Comparison of ENCODE assay signal across 8 mouse cellular contexts in the genomic region with DNA sequence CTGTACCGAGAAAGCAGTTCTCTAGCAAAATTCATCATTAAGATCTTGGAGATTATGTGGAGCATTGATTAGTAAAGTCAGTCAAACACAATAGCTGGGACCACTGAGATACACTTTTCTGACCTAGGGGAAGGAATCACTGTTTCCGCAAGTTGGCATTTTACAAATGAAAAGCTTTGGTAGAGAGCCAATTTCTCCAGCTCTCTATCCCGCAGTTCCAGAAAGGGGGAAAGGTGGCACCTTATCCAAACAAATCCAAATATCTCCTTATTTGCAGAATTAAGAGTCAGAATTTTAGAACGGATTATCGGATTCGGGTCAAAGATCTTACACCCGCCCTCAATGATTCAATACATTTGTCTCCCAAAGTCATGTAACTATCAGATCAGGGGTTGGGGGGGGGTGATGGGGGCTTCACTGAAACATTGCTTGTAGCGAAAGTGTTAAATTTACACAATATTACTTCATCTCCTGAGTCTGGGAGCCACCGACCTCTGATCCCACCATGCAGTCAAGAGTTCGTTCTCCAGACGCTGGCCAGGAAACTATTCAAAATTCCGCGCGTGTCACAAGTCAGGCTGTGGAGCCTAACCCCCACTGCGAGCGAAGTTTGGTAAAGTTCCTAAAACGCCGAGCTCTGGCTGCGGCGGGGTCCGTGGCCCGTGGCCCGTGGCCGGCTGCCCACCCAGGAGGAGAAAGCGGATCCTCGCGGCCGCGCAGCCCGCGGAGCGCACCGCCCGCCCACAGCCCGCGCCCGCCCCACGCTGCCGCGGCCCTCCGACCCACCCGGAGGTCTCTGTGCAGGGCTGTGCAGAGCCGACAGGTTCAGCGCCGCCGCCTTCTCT. TPM values are rescaled to one million over a fixed set of nuclear protein-coding genes. Genes with fewer than 3 reads are reported as not detected.
DNase-seq lines count a peak whose midpoint lies in the region; ATAC-seq and TF ChIP-seq lines count a peak whose summit lies in the region.

No protein-coding gene starts in this region.

- 8% methylated on average over 31 of the region's 46 CpGs for WGBS in lung, adult 2 months
- 5% methylated on average over 45 of the region's 46 CpGs for WGBS in embryonic facial prominence, embryonic 13.5 days
- WGBS in limb, embryonic 11.5 days = 5% methylated on average over 44 of the region's 46 CpGs

- no peak overlapping the region for H3K27ac ChIP-seq in embryonic facial prominence, embryonic 13.5 days
- no peak overlapping the region for H3K27ac ChIP-seq in limb, embryonic 11.5 days (replicated peaks; ENCODE audit: low read depth, low read length)

- no peaks in the 10 kb centered on the region; the same call in 1 of the 2 replicates for H3K4me1 ChIP-seq in lung, adult 2 months (ENCODE audit: control insufficient read depth, insufficient read depth, low read length)
- H3K4me1 ChIP-seq in embryonic facial prominence, embryonic 13.5 days = peaks cover 12% of the 10 kb centered on the region
- no peaks in the 10 kb centered on the region for H3K4me1 ChIP-seq in limb, embryonic 11.5 days (ENCODE audit: control insufficient read depth, insufficient read depth, low read length)

- H3K36me3 ChIP-seq in embryonic facial prominence, embryonic 13.5 days = no peaks in the 10 kb centered on the region
- H3K36me3 ChIP-seq in limb, embryonic 11.5 days (ENCODE audit: control insufficient read depth, insufficient read depth, low read length) = no peaks in the 10 kb centered on the region
- H3K36me3 ChIP-seq in myocyte (ENCODE audit: control insufficient read depth, insufficient read depth) = no peaks in the 10 kb centered on the region

- peak overlapping the region; percentile 81 for H3K9ac ChIP-seq in embryonic facial prominence, embryonic 13.5 days
- H3K9ac ChIP-seq in limb, embryonic 11.5 days (ENCODE audit: low read length) = peak overlapping the region; percentile 72

- no peaks in the 10 kb centered on the region for H3K9me3 ChIP-seq in embryonic facial prominence, embryonic 13.5 days
- H3K9me3 ChIP-seq in limb, embryonic 11.5 days (ENCODE audit: control insufficient read depth, low read length) = no peaks in the 10 kb centered on the region

- H3ac ChIP-seq in myocyte (ENCODE audit: control insufficient read depth, insufficient read length) = peak overlapping the region; percentile 61

- ATAC-seq in embryonic facial prominence, embryonic 13.5 days (ENCODE audit: insufficient number of reproducible peaks, insufficient read depth, low FRiP score, low TSS enrichment, low read depth) = peak; percentile 28; the same call in 1 of the 2 replicates
- peak; percentile 5 for ATAC-seq in limb, embryonic 11.5 days (ENCODE audit: insufficient number of reproducible peaks, low FRiP score, low TSS enrichment, low read depth)
- ATAC-seq in activated CD4-positive, CD25-positive, alpha-beta regulatory T cell, adult 4 months = no peak
- ATAC-seq in inflammation-experienced regulatory T-cells, adult 6 months = no peak

- H3K4me2 ChIP-seq in embryonic facial prominence, embryonic 13.5 days = peak overlapping the region; percentile 92
- H3K4me2 ChIP-seq in limb, embryonic 11.5 days (ENCODE audit: low read depth, severe bottlenecking) = peak overlapping the region; percentile 82
- H3K4me2 ChIP-seq in myocyte (ENCODE audit: low read depth) = peak overlapping the region; percentile 64

- TF ChIP-seq CTCF in lung, adult 2 months (IDR thresholded peaks at IDR 0.05; ENCODE audit: insufficient read depth, low read length) = no peak

- H3K27me3 ChIP-seq in embryonic facial prominence, embryonic 13.5 days = peaks cover 33% of the 10 kb centered on the region
- H3K27me3 ChIP-seq in limb, embryonic 11.5 days (ENCODE audit: control insufficient read depth, insufficient read depth, low read length) = peaks cover 14% of the 10 kb centered on the region
- H3K27me3 ChIP-seq in myocyte (ENCODE audit: control insufficient read depth, insufficient read depth, insufficient read length) = no peaks in the 10 kb centered on the region

- H3K79me2 ChIP-seq in myocyte (ENCODE audit: control insufficient read depth, insufficient read depth) = no peaks in the 10 kb centered on the region

- no peak for DNase-seq in lung, adult 2 months
- no peak for DNase-seq in lung, postnatal 25 days (ENCODE audit: low spot score)
- DNase-seq in limb, embryonic 11.5 days (ENCODE audit: low spot score) = no peak
- no peak for DNase-seq in layer of hippocampus, postnatal 36 days

- peak overlapping the region; percentile 68 for H3K4me3 ChIP-seq in lung, adult 2 months (replicated peaks; ENCODE audit: extremely low read depth, low read depth, low read length)
- H3K4me3 ChIP-seq in embryonic facial prominence, embryonic 13.5 days = peak overlapping the region; percentile 75
- H3K4me3 ChIP-seq in limb, embryonic 11.5 days (ENCODE audit: low read depth, low read length) = peak overlapping the region; percentile 57
- H3K4me3 ChIP-seq in myocyte = peak overlapping the region; percentile 38

- TF ChIP-seq POLR2A in lung, adult 2 months (IDR thresholded peaks at IDR 0.05; ENCODE audit: borderline replicate concordance, extremely low read depth, low read depth, low read length) = no peak
- TF ChIP-seq POLR2A in myocyte (IDR thresholded peaks at IDR 0.05; ENCODE audit: insufficient read length, low read depth) = no peak

TF ChIP-seq in myocyte, 11 proteins besides CTCF, POLR2A, EP300 and RAD21:
- TF ChIP-seq E2F4 (IDR thresholded peaks at IDR 0.05; ENCODE audit: insufficient read depth) (peak; percentile 29), TCF12 (IDR thresholded peaks at IDR 0.05; ENCODE audit: insufficient read depth, poor library complexity, severe bottlenecking) (no peak)
TF ChIP-seq in myocyte: peak in this region for 1.

RNA-seq across cellular contexts. Expression of gene Depdc7, which starts 0.6 kb away (rescaled TPM):
- polyA plus RNA-seq in lung, adult 2 months (2012; rRNA removed) = 1.1 and 1.7 TPM in 2 replicates
- polyA plus RNA-seq in embryonic facial prominence, embryonic 13.5 days (2015; fragmentation: Nextera tagmentation; extraction: Ambion mirVana) = 4.1 and 5.3 TPM in 2 replicates
- polyA plus RNA-seq in limb, embryonic 11.5 days (2014; fragmentation: Nextera tagmentation; extraction: Ambion mirVana) = 4.1 and 4.9 TPM in 2 replicates
- polyA plus RNA-seq in myocyte (2012; fragmentation: generic; extraction: Trizol) = 4.3 TPM
- total RNA-seq in layer of hippocampus, postnatal 36 days (2021) = 1 to 10 TPM; 1.9 to 2.2 TPM
- not detected for polyA plus RNA-seq in activated CD4-positive, CD25-positive, alpha-beta regulatory T cell, adult 4 months (2017; shearing (Covaris generic))
- polyA plus RNA-seq in inflammation-experienced regulatory T-cells, adult 6 months (2017; shearing (Covaris generic)) = not detected

RNA-seq across cellular contexts. Expression of gene Pin1rt1, which starts 25.9 kb away (rescaled TPM):
- not detected in 2 replicates for polyA plus RNA-seq in lung, adult 2 months (2012; rRNA removed)
- polyA plus RNA-seq in embryonic facial prominence, embryonic 13.5 days (2015; fragmentation: Nextera tagmentation; extraction: Ambion mirVana) = not detected in 2 replicates
- polyA plus RNA-seq in limb, embryonic 11.5 days (2014; fragmentation: Nextera tagmentation; extraction: Ambion mirVana) = not detected in 2 replicates
- polyA plus RNA-seq in myocyte (2012; fragmentation: generic; extraction: Trizol) = not detected
- not detected for total RNA-seq in layer of hippocampus, postnatal 36 days (2021)
- not detected for polyA plus RNA-seq in activated CD4-positive, CD25-positive, alpha-beta regulatory T cell, adult 4 months (2017; shearing (Covaris generic))
- not detected for polyA plus RNA-seq in inflammation-experienced regulatory T-cells, adult 6 months (2017; shearing (Covaris generic))

RNA-seq across cellular contexts. Expression of gene Tcp11l1, which starts 30.1 kb away (rescaled TPM):
- polyA plus RNA-seq in lung, adult 2 months (2012; rRNA removed) = 4.7 and 5.1 TPM in 2 replicates
- 61.5 and 73.3 TPM in 2 replicates for polyA plus RNA-seq in embryonic facial prominence, embryonic 13.5 days (2015; fragmentation: Nextera tagmentation; extraction: Ambion mirVana)
- 63.2 and 64.8 TPM in 2 replicates for polyA plus RNA-seq in limb, embryonic 11.5 days (2014; fragmentation: Nextera tagmentation; extraction: Ambion mirVana)
- 7.8 TPM for polyA plus RNA-seq in myocyte (2012; fragmentation: generic; extraction: Trizol)
- 10 to 100 TPM; 40.8 to 44.0 TPM for total RNA-seq in layer of hippocampus, postnatal 36 days (2021)
- polyA plus RNA-seq in activated CD4-positive, CD25-positive, alpha-beta regulatory T cell, adult 4 months (2017; shearing (Covaris generic)) = 1 to 10 TPM in 1 of 2 experiments, not detected in 1; 1.3 TPM
- under 1 TPM in 2 of 3 experiments, not detected in 1; 0.13 to 0.82 TPM for polyA plus RNA-seq in inflammation-experienced regulatory T-cells, adult 6 months (2017; shearing (Covaris generic))

Comparison
In these comparisons a context has a peak if more than half of its experiments do, and no peak if none do; other contexts are left out.
1. ATAC-seq: peak in embryonic facial prominence, embryonic 13.5 days (single experiment) and limb, embryonic 11.5 days (single experiment); none in activated CD4-positive, CD25-positive, alpha-beta regulatory T cell, adult 4 months (single experiment) and inflammation-experienced regulatory T-cells, adult 6 months (single experiment).
2. Peak in every context shown above with its lines, with median percentiles within 50 percentile points of each other: H3K4me3 ChIP-seq and H3K4me2 ChIP-seq.